Mouse (Mus musculus): ENCODE data around the gene Smg9.
"Not testable (repeated sequence)": the region's sequence is repeated elsewhere in the genome, so short reads cannot be mapped to it uniquely, and the experiment has no call there.

Gene Smg9

GRCm38 (mm10) chr7:24378049-24378701 is 21.2 kb upstream of the Smg9 start:
- DNase-seq, result no peak

DNA sequence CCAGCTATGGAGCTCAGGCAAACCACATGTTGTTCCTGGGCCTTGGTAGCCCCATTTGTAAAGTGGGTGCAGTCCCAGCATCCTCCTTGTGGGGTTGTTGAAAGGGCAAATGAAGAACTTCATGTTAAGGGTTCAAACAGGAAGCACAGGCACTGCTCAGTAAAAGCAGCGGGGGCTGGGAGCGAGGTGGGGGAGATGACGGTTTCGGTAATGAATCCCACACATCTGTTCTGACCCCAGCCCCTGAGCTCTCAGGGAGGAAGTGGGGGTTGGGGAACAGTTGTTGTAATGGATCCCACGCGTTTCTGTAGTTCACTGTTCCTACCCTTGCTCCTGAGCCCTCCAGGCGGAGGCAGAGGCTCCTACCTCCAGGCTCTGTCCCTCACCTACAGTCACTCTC is 19.5 kb upstream of the Smg9 start:
- DNase-seq, result no peak

- no peak for DNase-seq
Observed at GRCm38 (mm10) chr7:24380370-24380769, 19.0 kb upstream of the Smg9 start.

DNA sequence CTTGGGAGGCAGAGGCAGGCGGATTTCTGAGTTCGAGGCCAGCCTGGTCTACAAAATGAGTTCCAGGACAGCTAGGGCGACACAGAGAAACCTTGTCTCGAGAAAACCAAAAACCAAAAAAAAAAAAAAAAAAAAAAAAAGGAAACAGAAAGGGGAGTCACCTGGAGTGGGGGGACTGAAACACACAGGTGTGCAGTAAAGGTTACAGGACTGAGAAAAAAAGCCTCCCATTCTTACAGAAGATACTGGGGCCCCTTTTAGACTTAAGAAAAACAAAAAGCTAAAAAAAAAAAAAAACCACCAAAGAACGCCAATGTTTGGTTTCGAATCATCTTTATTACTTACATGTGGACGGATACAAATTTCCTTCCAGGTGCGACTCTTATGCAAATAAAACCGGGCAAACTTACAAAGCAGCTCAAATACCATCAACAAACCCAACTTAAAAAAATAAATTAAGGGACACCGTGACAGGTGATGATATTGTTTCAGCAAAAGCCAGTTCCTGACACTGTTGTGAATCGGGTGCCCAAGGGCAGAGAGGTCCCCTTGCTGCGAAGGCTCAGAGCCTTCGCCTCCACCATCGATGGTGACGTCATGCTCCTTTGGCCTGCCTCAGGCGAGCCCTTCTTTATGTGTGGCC is 16.6 kb upstream of the Smg9 start:
- DNase-seq, result no peak

DNA sequence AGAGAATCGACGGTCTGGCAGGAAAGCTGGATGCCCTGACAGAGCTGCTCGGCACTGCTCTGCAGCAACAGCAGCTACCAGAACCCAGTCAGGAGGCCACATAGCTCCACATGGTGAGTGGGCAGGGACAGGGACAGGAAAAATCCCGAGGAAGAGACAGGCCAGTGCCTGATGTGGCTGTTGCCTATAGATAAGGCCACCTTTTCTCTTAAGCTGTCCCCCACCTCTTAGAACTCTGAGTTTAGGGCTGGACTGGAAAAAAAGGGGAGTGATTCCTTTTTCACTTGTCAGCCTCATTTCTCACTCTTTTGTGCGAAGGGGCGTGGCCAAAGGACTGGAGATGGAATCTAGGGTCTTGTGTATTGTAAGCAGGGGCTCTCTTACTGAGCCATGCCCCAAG is 15.3 kb upstream of the Smg9 start:
- DNase-seq, result no peak

DNA sequence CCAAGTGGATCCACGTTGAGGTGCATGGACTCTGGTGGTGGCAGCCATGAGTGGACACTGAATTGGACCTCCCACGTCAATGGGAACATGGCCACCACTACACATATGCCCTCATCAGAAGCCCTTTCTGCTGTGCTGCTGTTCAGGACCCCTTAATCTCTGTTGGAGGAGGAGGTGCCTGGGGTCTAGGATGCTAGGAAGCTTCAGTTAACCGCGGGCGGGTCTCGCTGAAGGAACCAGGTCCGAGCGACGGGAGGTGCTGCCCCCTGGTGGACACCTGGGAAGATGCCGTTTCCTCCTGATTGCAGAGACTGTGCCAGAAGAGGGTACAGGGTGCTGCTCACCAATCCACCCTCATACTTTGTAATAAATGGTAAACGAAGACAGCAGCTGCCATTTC is 14.6 kb upstream of the Smg9 start:
- peak; percentile 85 for DNase-seq

GRCm38 (mm10) chr7:24387059-24387556 is 12.3 kb upstream of the Smg9 start:
- no peak for DNase-seq

GRCm38 (mm10) chr7:24389516-24390187 is 9.8 kb upstream of the Smg9 start:
- DNase-seq, result no peak

DNA sequence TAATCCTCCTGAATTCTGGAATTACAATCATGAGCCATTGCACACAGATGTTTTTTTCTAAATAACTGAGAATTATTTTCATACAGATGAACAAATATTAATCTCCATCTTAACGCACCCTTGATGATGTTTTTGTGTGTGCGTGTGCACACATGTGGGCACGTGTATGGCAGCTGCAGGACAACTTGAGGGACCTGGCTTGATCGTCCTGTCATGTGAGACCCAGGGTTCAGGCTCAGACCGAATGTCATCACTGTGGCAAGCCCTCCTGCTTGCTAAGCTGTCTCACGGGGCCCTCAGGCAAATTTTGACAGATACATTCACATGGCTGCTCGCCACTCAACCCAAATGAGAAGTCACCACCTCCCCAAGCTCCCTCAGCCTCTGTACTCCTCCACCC is 8.9 kb upstream of the Smg9 start:
- no peak for DNase-seq

- DNase-seq, result no peak
Observed at GRCm38 (mm10) chr7:24391077-24391476, 8.3 kb upstream of the Smg9 start.

- no peak for DNase-seq
Observed at GRCm38 (mm10) chr7:24391687-24392086, 7.7 kb upstream of the Smg9 start.

DNA sequence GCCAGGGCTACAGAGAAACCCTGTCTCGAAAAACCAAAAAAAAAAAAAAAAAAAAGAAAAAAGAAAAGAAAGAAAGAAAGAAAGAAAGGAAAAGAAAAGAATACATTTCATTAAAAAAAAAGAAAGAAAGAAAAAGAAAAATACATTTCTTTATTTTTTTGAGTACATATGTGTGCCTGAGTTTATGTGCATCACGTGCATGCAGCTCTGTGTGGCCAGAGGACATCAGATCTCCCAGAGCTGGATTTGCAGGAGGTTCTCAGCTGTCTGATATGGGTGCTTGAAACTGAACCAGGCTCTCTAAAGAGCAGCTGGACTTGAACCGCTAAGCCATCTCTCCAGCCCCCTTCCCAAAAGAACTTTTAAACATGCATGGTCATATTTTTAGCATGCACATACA is 5.4 kb upstream of the Smg9 start:
- DNase-seq, result no peak

DNA sequence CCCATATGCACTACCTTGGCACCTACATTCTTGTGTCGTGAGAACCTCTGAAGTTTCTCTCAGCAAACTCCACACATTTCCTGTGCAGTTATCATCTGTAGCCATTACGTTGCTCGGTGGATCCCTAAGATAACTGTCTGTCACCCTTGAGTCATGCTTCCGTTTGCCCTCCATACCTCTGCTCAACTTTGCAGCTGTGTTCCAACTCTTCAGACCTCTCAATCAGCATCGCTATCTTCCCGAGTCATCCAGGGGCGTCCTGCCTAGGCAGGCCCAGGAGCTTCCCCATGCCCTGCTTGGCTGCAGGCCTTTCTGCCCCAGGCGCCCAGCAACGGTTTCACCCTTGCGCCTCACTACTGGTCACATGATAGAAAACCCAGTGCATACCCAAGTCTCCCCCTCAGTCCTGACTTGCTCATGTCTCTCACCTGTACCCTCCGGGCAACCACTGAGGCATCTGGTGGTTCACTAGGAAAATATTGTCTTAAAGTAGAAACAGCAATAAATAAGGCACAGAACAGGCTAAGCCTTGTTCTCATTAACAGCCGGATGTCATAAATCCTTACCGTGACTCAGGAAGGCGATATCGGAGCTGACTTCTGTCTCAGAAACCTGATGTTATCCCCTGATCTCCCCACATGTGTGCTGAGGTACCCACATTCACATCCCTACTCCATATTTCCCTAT is 4.8 kb upstream of the Smg9 start:
- no peak for DNase-seq

DNA sequence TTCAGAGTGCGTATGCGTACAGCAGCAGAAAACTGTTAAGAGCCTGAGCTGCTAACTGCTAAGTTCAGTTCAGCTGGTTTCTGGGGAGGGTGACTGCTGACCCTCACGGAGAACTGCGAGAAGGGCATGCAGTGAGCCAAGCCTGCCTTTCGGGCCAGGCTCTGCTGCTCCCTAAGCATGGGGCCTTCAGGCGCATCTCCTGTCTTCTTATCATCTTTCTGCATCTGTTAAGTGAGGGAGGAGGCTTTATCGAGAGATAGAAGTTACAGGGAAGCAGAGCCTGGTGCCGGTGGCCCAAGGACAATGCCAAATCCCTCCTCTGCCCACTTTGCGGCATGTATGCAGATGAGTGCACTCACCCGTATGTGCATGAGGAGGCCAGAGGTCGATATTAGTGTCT is 2.6 kb upstream of the Smg9 start:
- DNase-seq, result no peak

- no peak for DNase-seq
Observed at GRCm38 (mm10) chr7:24398364-24398913, 980 bp upstream of the Smg9 start.

- DNase-seq, result no peak
Observed at GRCm38 (mm10) chr7:24400082-24400452, 648 bp downstream of the Smg9 start.

GRCm38 (mm10) chr7:24400489-24400888 is 1.1 kb downstream of the Smg9 start:
- not testable (repeated sequence) for DNase-seq

GRCm38 (mm10) chr7:24402851-24403250 is 3.4 kb downstream of the Smg9 start:
- DNase-seq, result no peak

DNA sequence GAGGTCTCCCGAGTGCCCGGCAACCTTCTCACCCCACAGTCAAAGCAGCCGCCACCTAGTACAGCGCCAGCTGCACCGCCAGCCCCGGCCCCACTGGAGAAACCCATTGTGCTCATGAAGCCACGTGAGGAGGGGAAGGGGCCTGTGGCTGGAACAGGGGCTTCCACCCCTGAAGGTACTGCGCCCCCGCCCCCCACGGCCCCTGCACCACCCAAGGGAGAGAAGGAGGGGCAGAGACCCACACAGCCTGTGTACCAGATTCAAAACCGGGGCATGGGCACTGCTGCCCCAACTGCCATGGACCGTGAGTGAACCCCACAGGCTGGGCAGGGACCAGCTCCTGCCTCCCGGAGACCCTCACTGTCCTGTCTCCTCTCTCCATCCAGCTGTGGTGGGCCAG is 6.2 kb downstream of the Smg9 start:
- no peak for DNase-seq

DNA sequence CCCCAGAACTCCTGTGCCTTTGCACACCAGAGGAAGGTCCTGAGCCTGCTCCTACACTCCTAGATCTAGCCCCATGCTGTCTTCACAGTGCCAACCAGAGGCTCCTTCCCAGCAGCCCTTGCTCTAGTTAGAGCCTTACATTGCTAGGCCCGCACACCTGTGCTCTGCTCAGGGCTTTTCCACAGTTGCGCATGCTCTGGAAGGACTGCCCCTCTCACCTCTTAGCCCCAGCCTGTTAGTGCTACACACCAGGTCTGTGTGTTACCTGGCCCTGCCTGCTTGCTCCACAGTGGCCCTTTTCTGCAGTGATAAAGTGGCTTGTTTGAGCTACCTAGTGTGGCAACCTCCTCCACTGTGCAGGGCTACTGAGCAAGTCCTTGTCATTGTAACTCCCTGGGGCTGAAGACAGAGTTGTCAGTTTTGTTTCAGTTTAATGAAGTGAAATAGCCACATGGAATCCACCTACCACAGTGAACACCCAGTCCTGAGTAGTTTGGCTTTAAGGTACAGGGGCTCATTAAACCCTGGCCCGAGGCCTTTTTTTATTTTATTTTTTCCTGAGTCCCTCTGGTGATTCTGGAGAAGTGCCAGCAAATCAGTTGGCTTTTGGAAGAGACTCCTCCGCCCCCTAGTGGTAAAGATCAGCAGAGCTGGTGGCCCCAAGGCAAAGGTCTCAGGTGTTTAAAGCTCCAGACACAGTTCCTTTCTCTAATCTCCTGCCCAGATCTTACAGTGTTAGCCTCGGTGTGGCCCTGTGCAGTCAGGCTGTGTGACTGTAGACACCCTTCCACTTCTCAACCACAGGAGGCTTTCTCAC is 7.3 kb downstream of the Smg9 start:
- peak; percentile 57 for DNase-seq

DNA sequence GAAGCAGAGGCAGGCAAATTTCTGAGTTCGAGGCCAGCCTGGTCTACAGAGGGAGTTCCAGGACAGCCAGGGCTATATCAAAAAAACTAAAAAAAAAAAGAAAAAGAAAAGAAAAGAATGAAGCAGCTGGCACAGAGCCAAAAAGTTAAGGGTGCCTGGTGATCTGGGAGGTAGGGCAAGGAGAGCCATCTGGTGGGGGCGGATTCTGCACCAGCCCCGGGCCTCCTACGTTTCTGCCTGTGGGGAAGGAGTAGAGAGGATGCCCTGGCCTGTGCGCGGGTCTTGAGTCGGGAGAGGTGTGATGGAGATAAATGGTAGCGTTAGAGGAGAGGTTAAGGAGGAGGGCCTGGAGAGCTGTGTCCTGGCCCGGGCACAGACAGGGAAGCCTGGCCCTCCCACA is 8.8 kb downstream of the Smg9 start:
- DNase-seq, result no peak

GRCm38 (mm10) chr7:24410123-24410522 is 10.7 kb downstream of the Smg9 start:
- no peak for DNase-seq

GRCm38 (mm10) chr7:24410831-24411230 is 11.4 kb downstream of the Smg9 start:
- no peak for DNase-seq

All from right cerebral cortex, postnatal 4 days (tissue).